Mouse (Mus musculus) liver, embryonic 16.5 days (tissue): Measurements from ENCODE around the gene Ddah1. TPM values are rescaled to one million over a fixed set of nuclear protein-coding genes. Genes with fewer than 3 reads are reported as not detected.

Experiments
- ATAC-seq: fragments of 200-750 bp; cut with Nextera tagmentation; 2 replicates; pipeline ENCODE4 v1.8.0; 2017; ENCODE audit warnings: low read depth, mild to moderate bottlenecking, moderate number of reproducible peaks, moderate library complexity
- H3K27ac ChIP-seq: fragments of 300-500 bp; sonication (generic); 2 replicates; pipeline ENCODE4 v1.5.1; 2014; ENCODE audit warnings: mild to moderate bottlenecking, low read length
- H3K27me3 ChIP-seq: fragments of 300-500 bp; sonication (generic); 2 replicates; pipeline ENCODE4 v1.6.1; 2014; ENCODE audit warnings: low read depth, low read length, mixed read lengths; ENCODE audit not compliant: control insufficient read depth, insufficient read depth
- H3K36me3 ChIP-seq: fragments of 300-500 bp; sonication (generic); 2 replicates; pipeline ENCODE4 v1.6.1; 2014; ENCODE audit warnings: mild to moderate bottlenecking; ENCODE audit not compliant: control insufficient read depth, insufficient read depth
- H3K4me1 ChIP-seq: fragments of 300-500 bp; sonication (generic); 2 replicates; pipeline ENCODE4 v1.6.1; 2014; ENCODE audit warnings: low read depth, low read length, mixed read lengths; ENCODE audit not compliant: control insufficient read depth
- H3K4me2 ChIP-seq: fragments of 300-500 bp; sonication (generic); 2 replicates; pipeline ENCODE4 v1.6.1; 2014; ENCODE audit warnings: low read depth, low read length, mixed read lengths
- H3K4me3 ChIP-seq: fragments of 300-500 bp; sonication (generic); 2 replicates; pipeline ENCODE4 v1.5.1; 2014; ENCODE audit warnings: low read depth, mild to moderate bottlenecking, low read length
- H3K9ac ChIP-seq: fragments of 300-500 bp; sonication (generic); 2 replicates; pipeline ENCODE4 v1.6.1; 2014; ENCODE audit warnings: low read depth, low read length
- H3K9me3 ChIP-seq: fragments of 300-500 bp; sonication (generic); replicated peaks from 2 replicates; pipeline ENCODE4 v1.6.1; 2016; ENCODE audit warnings: low read length; ENCODE audit not compliant: control insufficient read depth
- WGBS: fragments of 180-500 bp; shearing (Covaris S2); extraction: QIAGEN DNeasy Blood & Tissue Kit; methylation state at CpG from one replicate; pipeline ENCODE4 v1.1.7; 2014; ENCODE audit not compliant: insufficient replicate concordance; 5-methylcytosine and 5-hydroxymethylcytosine counted together
- polyA plus RNA-seq: library from polyadenylated mRNA; unstranded; fragments of >200 nt; fragmentation: Nextera tagmentation; extraction: Ambion mirVana; gene quantifications from 2 replicates; pipeline ENCODE4 v1.2.1, GENCODE M21; 2015

The Ddah1 gene
- polyA plus RNA-seq, 1 experiment from 2014 or later, result 44.7 TPM

GRCm38 (mm10) chr3:145760547-145760946 is 2.1 kb downstream of the Ddah1 start:
- no peak overlapping the region for H3K4me3 ChIP-seq
- H3K4me1 ChIP-seq, result peaks cover 6% of the 10 kb centered on the region; the same call in 1 of the 2 replicates
- H3K27me3 ChIP-seq, result peaks cover 19% of the 10 kb centered on the region
- WGBS, result 53% methylated on average over 3 of the region's 3 CpGs
- H3K9ac ChIP-seq, result no peak overlapping the region
- H3K27ac ChIP-seq, result 0 out of 2 replicates have a peak overlapping the region, but pooled peaks have one; percentile 22
- H3K4me2 ChIP-seq, result peak overlapping the region; percentile 26
- ATAC-seq, result no peak
- H3K36me3 ChIP-seq, result no peaks in the 10 kb centered on the region
- H3K9me3 ChIP-seq, result no peaks in the 10 kb centered on the region

GRCm38 (mm10) chr3:145761501-145762170 is 3.2 kb downstream of the Ddah1 start:
- no peaks in the 10 kb centered on the region for H3K36me3 ChIP-seq
- H3K27ac ChIP-seq, result peak overlapping the region; percentile 57; the same call in 1 of the 2 replicates
- H3K9me3 ChIP-seq, result no peaks in the 10 kb centered on the region
- H3K4me2 ChIP-seq, result peak overlapping the region; percentile 26; the same call in 1 of the 2 replicates
- no peak overlapping the region for H3K9ac ChIP-seq
- H3K4me1 ChIP-seq, result peaks cover 4% of the 10 kb centered on the region; the same call in 1 of the 2 replicates
- WGBS, result 45% methylated on average over 3 of the region's 3 CpGs
- H3K4me3 ChIP-seq, result no peak overlapping the region
- ATAC-seq, result no peak
- peaks cover 19% of the 10 kb centered on the region for H3K27me3 ChIP-seq

GRCm38 (mm10) chr3:145762957-145763641 is 4.6 kb downstream of the Ddah1 start:
- no peak overlapping the region for H3K9ac ChIP-seq
- no peaks in the 10 kb centered on the region for H3K36me3 ChIP-seq
- peak; percentile 74 for ATAC-seq
- H3K9me3 ChIP-seq, result no peaks in the 10 kb centered on the region
- peak overlapping the region; percentile 3; the same call in 1 of the 2 replicates for H3K4me2 ChIP-seq
- no peak overlapping the region for H3K4me3 ChIP-seq
- no peaks in the 10 kb centered on the region; the same call in 1 of the 2 replicates for H3K4me1 ChIP-seq
- H3K27me3 ChIP-seq, result peaks cover 18% of the 10 kb centered on the region
- WGBS, result 48% methylated on average over 4 of the region's 4 CpGs
- H3K27ac ChIP-seq, result peak overlapping the region; percentile 76

GRCm38 (mm10) chr3:145763642-145763972 is 5.1 kb downstream of the Ddah1 start:
- Histone ChIP-seq H3K4me1 (no peaks in the 10 kb centered on the region), H3K27ac (peak overlapping the region; percentile 22), H3K4me3 (no peak overlapping the region), H3K36me3 (no peaks in the 10 kb centered on the region), H3K9ac (no peak overlapping the region), H3K9me3 (no peaks in the 10 kb centered on the region), H3K4me2 (no peak overlapping the region), H3K27me3 (peaks cover 13% of the 10 kb centered on the region)
- ATAC-seq, result no peak
- 79% methylated on average over 3 of the region's 3 CpGs for WGBS

GRCm38 (mm10) chr3:145764416-145764815 is 5.9 kb downstream of the Ddah1 start:
- H3K36me3 ChIP-seq, result no peaks in the 10 kb centered on the region
- no peak overlapping the region for H3K4me3 ChIP-seq
- ATAC-seq, result no peak
- no peak overlapping the region for H3K27ac ChIP-seq
- H3K4me1 ChIP-seq, result no peaks in the 10 kb centered on the region
- H3K9ac ChIP-seq, result no peak overlapping the region
- no peaks in the 10 kb centered on the region for H3K9me3 ChIP-seq
- peaks cover 5% of the 10 kb centered on the region; the same call in 1 of the 2 replicates for H3K27me3 ChIP-seq
- H3K4me2 ChIP-seq, result no peak overlapping the region
- WGBS, result 66% methylated on average over 2 of the region's 2 CpGs

- no peak for ATAC-seq
- peaks cover 3% of the 10 kb centered on the region; the same call in 1 of the 2 replicates for H3K4me1 ChIP-seq
Measured at GRCm38 (mm10) chr3:145768439-145768838, 10.0 kb downstream of the Ddah1 start.

GRCm38 (mm10) chr3:145773384-145773783 is 14.9 kb downstream of the Ddah1 start:
- H3K4me1 ChIP-seq, result peaks cover 3% of the 10 kb centered on the region; the same call in 1 of the 2 replicates
- H3K4me2 ChIP-seq, result no peak overlapping the region
- H3K36me3 ChIP-seq, result no peaks in the 10 kb centered on the region
- no peak overlapping the region for H3K4me3 ChIP-seq
- ATAC-seq, result no peak
- H3K27me3 ChIP-seq, result no peaks in the 10 kb centered on the region
- H3K9ac ChIP-seq, result no peak overlapping the region
- no peak overlapping the region for H3K27ac ChIP-seq
- no peaks in the 10 kb centered on the region for H3K9me3 ChIP-seq
- WGBS, result 65% methylated on average over 9 of the region's 9 CpGs

More at GRCm38 (mm10) chr3:145768439-145768838, 10.0 kb downstream of the Ddah1 start:
- 71% methylated on average over 4 of the region's 4 CpGs for WGBS
- Histone ChIP-seq H3K9me3 (no peaks in the 10 kb centered on the region), H3K4me2 (no peak overlapping the region), H3K27me3 (no peaks in the 10 kb centered on the region), H3K9ac (no peak overlapping the region), H3K4me3 (no peak overlapping the region), H3K36me3 (no peaks in the 10 kb centered on the region), H3K27ac (no peak overlapping the region)

- Histone ChIP-seq H3K4me2 (no peak overlapping the region), H3K4me3 (no peak overlapping the region), H3K27me3 (no peaks in the 10 kb centered on the region), H3K36me3 (no peaks in the 10 kb centered on the region), H3K9me3 (no peaks in the 10 kb centered on the region), H3K4me1 (peaks cover 3% of the 10 kb centered on the region; the same call in 1 of the 2 replicates), H3K9ac (no peak overlapping the region), H3K27ac (no peak overlapping the region)
- ATAC-seq, result no peak; the same call in 1 of the 2 replicates
- 67% methylated on average over 7 of the region's 7 CpGs for WGBS
Measured at GRCm38 (mm10) chr3:145774336-145774735, 15.9 kb downstream of the Ddah1 start.

- Histone ChIP-seq H3K36me3 (no peaks in the 10 kb centered on the region), H3K4me1 (peaks cover 3% of the 10 kb centered on the region; the same call in 1 of the 2 replicates), H3K9me3 (no peaks in the 10 kb centered on the region), H3K27ac (no peak overlapping the region), H3K27me3 (no peaks in the 10 kb centered on the region), H3K9ac (no peak overlapping the region), H3K4me3 (no peak overlapping the region), H3K4me2 (no peak overlapping the region)
- no peak for ATAC-seq
- WGBS, result 46% methylated on average over 5 of the region's 5 CpGs
Measured at GRCm38 (mm10) chr3:145775236-145775635, 16.8 kb downstream of the Ddah1 start.
